Mouse (Mus musculus) olfactory bulb, adult 2 months (tissue): ENCODE results near the gene Gm5108.

Experiments
- CTCF ChIP-seq: fragments of 200-500 bp; IDR thresholded peaks from 2 replicates; pipeline ENCODE4 v1.5.1; 2012; ENCODE audit warnings: low read depth, mild to moderate bottlenecking, low read length, moderate library complexity; ENCODE audit not compliant: insufficient read depth
- POLR2A ChIP-seq: fragments of 200-500 bp; IDR thresholded peaks from 2 replicates; pipeline ENCODE4 v1.6.1; 2012; ENCODE audit warnings: mild to moderate bottlenecking, low read depth, low read length, moderate library complexity; ENCODE audit not compliant: insufficient read depth

- TF ChIP-seq CTCF, result no peak
- TF ChIP-seq POLR2A, result no peak
Measured at GRCm38 (mm10) chr5:67898921-67899320, 42.5 kb upstream of the Gm5108 start.
